Mouse (Mus musculus): ENCODE data around the gene Slc24a4. TPM values are rescaled to one million over a fixed set of nuclear protein-coding genes. Genes with fewer than 3 reads are reported as not detected.

Gene Slc24a4
- polyA plus RNA-seq, 1 experiment from 2014 or later, result 0.35 TPM

DNA sequence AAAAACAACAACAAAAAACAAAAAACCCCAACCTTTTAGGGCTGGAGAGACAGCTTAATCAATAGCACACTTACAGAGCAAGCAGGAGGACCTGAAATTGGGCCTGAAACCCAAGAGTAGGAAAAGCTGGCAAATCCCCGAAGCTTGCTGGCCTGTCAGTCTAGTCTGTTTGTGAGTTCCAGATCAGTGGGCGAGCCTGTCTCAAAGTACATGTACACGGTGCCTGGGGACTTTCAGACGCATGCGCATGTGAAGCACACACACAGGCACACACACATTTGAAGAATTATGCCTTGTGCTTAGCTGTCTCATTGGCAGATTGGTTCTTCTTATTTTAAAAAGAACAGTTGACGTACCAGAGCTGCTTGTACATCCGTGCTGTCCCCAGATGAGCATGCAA, 25.3 kb downstream of the Slc24a4 start:
- Histone ChIP-seq H3K4me3 (ENCODE audit: low read length) (no peak overlapping the region), H3K9ac (replicated peaks; ENCODE audit: low read length) (no peak overlapping the region), H3K9me3 (ENCODE audit: low read length) (no peaks in the 10 kb centered on the region), H3K4me2 (replicated peaks; ENCODE audit: low read depth, low read length) (no peak overlapping the region), H3K27ac (ENCODE audit: low read length) (no peak overlapping the region), H3K4me1 (ENCODE audit: insufficient read depth, low read length) (no peaks in the 10 kb centered on the region), H3K36me3 (ENCODE audit: insufficient read depth, low read length) (no peaks in the 10 kb centered on the region), H3K27me3 (ENCODE audit: insufficient read depth, low read length) (no peaks in the 10 kb centered on the region)
- ATAC-seq (ENCODE audit: low FRiP score, low TSS enrichment), result no peak
- 82% methylated on average over 7 of the region's 7 CpGs for WGBS

DNA sequence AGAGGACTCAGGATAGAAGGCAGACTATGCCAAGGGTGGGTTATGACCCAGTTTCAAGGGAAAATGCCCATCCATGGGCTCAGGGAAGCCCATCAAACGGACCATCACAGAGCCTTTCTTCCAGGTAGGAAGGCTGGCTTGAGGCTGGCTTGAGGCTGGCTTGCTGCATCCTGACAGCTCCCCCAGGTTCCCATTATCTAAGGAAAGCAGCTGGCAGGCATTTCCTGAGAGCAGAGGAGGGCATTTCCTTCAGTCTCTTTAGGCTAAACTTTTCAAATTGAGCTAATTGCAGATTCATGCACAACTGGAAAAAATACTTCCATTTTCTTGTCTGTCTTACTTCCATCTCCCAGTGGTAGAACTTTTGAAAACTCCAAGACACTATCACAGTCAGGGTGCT, 26.3 kb downstream of the Slc24a4 start:
- Histone ChIP-seq H3K9ac (replicated peaks; ENCODE audit: low read length) (no peak overlapping the region), H3K36me3 (ENCODE audit: insufficient read depth, low read length) (no peaks in the 10 kb centered on the region), H3K27me3 (ENCODE audit: insufficient read depth, low read length) (no peaks in the 10 kb centered on the region), H3K27ac (ENCODE audit: low read length) (no peak overlapping the region), H3K4me1 (ENCODE audit: insufficient read depth, low read length) (no peaks in the 10 kb centered on the region), H3K9me3 (ENCODE audit: low read length) (no peaks in the 10 kb centered on the region), H3K4me2 (replicated peaks; ENCODE audit: low read depth, low read length) (no peak overlapping the region), H3K4me3 (ENCODE audit: low read length) (no peak overlapping the region)
- 67% methylated on average over 1 of the region's 1 CpGs for WGBS
- ATAC-seq (ENCODE audit: low FRiP score, low TSS enrichment), result no peak

DNA sequence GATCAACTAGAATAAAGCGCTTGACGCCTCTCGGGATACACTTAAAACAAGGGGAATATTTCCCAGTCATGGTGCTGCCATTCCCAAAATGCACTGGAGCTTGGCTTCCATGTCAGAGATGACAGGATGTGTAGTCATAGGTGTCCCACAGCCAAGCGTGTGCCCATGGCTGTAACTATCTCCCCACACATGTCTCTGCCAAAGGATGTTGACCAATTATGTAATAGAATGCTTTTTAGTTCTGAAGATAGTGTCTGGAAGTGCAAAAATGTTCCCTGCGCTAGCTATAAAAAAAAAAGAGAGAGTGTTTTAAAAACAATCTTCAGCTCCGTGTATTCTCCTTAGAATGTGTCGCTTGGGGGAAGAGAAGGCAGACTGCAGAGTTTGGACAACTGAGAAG, 36.1 kb downstream of the Slc24a4 start:
- no peaks in the 10 kb centered on the region for H3K27me3 ChIP-seq (ENCODE audit: insufficient read depth, low read length)
- H3K36me3 ChIP-seq (ENCODE audit: insufficient read depth, low read length), result no peaks in the 10 kb centered on the region
- no peaks in the 10 kb centered on the region for H3K9me3 ChIP-seq (ENCODE audit: low read length)
- H3K4me2 ChIP-seq (replicated peaks; ENCODE audit: low read depth, low read length), result no peak overlapping the region
- no peak overlapping the region for H3K9ac ChIP-seq (replicated peaks; ENCODE audit: low read length)
- ATAC-seq (ENCODE audit: low FRiP score, low TSS enrichment), result no peak
- no peak overlapping the region for H3K27ac ChIP-seq (ENCODE audit: low read length)
- 84% methylated on average over 7 of the region's 7 CpGs for WGBS
- peaks cover 5% of the 10 kb centered on the region; the same call in 1 of the 2 replicates for H3K4me1 ChIP-seq (ENCODE audit: insufficient read depth, low read length)
- H3K4me3 ChIP-seq (ENCODE audit: low read length), result no peak overlapping the region

DNA sequence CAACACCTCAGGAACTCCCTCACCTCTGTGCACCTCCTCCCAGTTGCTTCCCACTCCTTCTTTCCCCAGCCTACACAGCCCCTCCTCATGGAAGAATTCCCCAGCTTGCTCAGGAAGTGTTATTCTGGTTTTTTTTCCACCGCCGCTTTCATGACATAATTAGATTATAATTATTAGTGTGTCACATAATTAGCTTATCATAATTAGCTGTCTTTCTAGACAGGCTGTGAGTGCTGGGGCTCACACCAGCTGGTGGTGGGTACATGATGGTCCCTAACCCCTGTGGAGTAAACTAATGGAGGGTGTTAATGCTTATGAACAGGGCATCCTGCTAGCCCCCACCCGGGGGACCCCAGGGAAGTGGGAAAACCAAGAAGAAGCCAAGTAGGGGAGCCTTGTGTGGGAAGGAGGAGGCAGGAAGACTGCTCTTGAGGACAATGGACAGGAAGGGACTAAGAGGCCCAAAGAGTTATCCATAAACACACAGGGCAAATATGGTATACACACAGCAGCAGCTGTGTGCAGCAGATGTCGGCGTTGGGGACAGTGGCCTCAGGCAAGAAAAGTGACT, 38.2 kb downstream of the Slc24a4 start:
- H3K36me3 ChIP-seq (ENCODE audit: insufficient read depth, low read length), result no peaks in the 10 kb centered on the region
- H3K27me3 ChIP-seq (ENCODE audit: insufficient read depth, low read length), result no peaks in the 10 kb centered on the region
- no peak overlapping the region for H3K4me2 ChIP-seq (replicated peaks; ENCODE audit: low read depth, low read length)
- H3K4me1 ChIP-seq (ENCODE audit: insufficient read depth, low read length), result peaks cover 5% of the 10 kb centered on the region; the same call in 1 of the 2 replicates
- no peak overlapping the region for H3K4me3 ChIP-seq (ENCODE audit: low read length)
- H3K9ac ChIP-seq (replicated peaks; ENCODE audit: low read length), result no peak overlapping the region
- 0 out of 2 replicates have a peak overlapping the region, but pooled peaks have one; percentile 20 for H3K27ac ChIP-seq (ENCODE audit: low read length)
- 50% methylated on average over 5 of the region's 5 CpGs for WGBS
- peak; percentile 58; the same call in 1 of the 2 replicates for ATAC-seq (ENCODE audit: low FRiP score, low TSS enrichment)
- H3K9me3 ChIP-seq (ENCODE audit: low read length), result no peaks in the 10 kb centered on the region

DNA sequence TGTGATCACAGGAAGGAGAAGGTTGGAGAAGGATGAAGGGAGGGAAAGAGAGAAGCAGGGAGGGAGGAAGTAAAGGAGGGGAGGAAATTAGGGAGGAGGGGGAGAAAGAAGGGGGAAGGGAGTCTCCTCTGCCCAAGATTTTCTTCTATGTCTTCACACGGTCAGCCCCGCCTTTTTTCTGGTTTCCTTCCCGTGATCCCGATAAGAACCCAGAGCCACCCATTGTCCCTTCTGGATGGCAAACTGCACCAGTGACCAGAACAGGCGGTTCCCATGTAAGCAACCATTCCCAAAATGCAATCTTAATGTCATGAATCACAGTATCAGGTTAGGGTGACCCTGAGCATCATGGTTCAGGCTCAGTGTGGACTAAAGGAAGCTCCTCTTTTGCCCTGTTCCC, 38.8 kb downstream of the Slc24a4 start:
- H3K9ac ChIP-seq (replicated peaks; ENCODE audit: low read length), result no peak overlapping the region
- no peaks in the 10 kb centered on the region for H3K9me3 ChIP-seq (ENCODE audit: low read length)
- ATAC-seq (ENCODE audit: low FRiP score, low TSS enrichment), result no peak
- H3K4me1 ChIP-seq (ENCODE audit: insufficient read depth, low read length), result peaks cover 5% of the 10 kb centered on the region; the same call in 1 of the 2 replicates
- no peaks in the 10 kb centered on the region for H3K27me3 ChIP-seq (ENCODE audit: insufficient read depth, low read length)
- no peak overlapping the region for H3K4me2 ChIP-seq (replicated peaks; ENCODE audit: low read depth, low read length)
- WGBS, result 67% methylated on average over 5 of the region's 5 CpGs
- 0 out of 2 replicates have a peak overlapping the region, but pooled peaks have one; percentile 20 for H3K27ac ChIP-seq (ENCODE audit: low read length)
- H3K36me3 ChIP-seq (ENCODE audit: insufficient read depth, low read length), result no peaks in the 10 kb centered on the region
- H3K4me3 ChIP-seq (ENCODE audit: low read length), result no peak overlapping the region

DNA sequence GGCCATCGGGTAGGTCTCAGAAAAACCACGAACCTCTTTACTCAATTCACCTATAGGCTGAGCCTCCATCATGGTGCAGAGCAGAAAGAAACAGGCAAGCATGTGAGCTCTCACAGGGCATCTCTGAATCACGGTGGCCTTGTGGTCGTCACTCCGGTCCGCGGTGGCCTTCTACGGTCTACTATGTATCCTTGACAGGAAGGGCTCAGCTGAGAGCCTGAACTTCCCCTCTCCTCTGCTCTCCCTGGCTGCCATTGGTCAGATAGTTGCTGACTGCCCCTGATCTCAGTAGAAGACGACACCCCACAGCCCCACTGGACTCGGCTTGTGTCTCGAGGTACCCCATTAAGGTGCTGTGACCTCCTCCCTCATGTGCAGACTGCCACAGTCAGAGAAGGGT, 44.2 kb downstream of the Slc24a4 start:
- Histone ChIP-seq H3K4me3 (ENCODE audit: low read length) (no peak overlapping the region), H3K9ac (replicated peaks; ENCODE audit: low read length) (no peak overlapping the region), H3K4me2 (replicated peaks; ENCODE audit: low read depth, low read length) (no peak overlapping the region), H3K4me1 (ENCODE audit: insufficient read depth, low read length) (no peaks in the 10 kb centered on the region), H3K9me3 (ENCODE audit: low read length) (no peaks in the 10 kb centered on the region), H3K27me3 (ENCODE audit: insufficient read depth, low read length) (no peaks in the 10 kb centered on the region), H3K27ac (ENCODE audit: low read length) (no peak overlapping the region), H3K36me3 (ENCODE audit: insufficient read depth, low read length) (no peaks in the 10 kb centered on the region)
- WGBS, result 86% methylated on average over 11 of the region's 11 CpGs
- no peak for ATAC-seq (ENCODE audit: low FRiP score, low TSS enrichment)

DNA sequence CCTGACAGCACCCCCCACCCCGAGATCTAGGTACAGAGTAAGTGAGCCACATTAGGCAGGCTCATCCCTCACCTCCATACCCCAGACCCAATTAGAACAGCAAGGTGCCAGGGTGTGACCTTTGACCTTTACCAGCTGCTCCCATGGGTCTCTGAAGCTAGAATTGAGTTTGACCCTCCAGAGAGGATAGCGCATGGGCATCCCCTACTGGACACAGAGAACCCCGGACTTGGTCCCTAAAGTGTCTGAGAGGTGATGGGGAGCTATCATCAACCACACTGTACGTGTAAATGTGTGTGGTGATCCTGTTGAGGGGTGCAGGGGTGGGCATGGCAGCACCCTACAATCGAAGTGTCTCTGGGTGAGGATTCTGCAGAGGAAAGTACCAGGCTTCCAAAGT, 44.8 kb downstream of the Slc24a4 start:
- Histone ChIP-seq H3K4me3 (ENCODE audit: low read length) (no peak overlapping the region), H3K36me3 (ENCODE audit: insufficient read depth, low read length) (no peaks in the 10 kb centered on the region), H3K9me3 (ENCODE audit: low read length) (no peaks in the 10 kb centered on the region), H3K27ac (ENCODE audit: low read length) (no peak overlapping the region), H3K4me1 (ENCODE audit: insufficient read depth, low read length) (no peaks in the 10 kb centered on the region), H3K4me2 (replicated peaks; ENCODE audit: low read depth, low read length) (no peak overlapping the region), H3K9ac (replicated peaks; ENCODE audit: low read length) (no peak overlapping the region), H3K27me3 (ENCODE audit: insufficient read depth, low read length) (no peaks in the 10 kb centered on the region)
- no peak for ATAC-seq (ENCODE audit: low FRiP score, low TSS enrichment)
- 88% methylated on average over 5 of the region's 5 CpGs for WGBS

DNA sequence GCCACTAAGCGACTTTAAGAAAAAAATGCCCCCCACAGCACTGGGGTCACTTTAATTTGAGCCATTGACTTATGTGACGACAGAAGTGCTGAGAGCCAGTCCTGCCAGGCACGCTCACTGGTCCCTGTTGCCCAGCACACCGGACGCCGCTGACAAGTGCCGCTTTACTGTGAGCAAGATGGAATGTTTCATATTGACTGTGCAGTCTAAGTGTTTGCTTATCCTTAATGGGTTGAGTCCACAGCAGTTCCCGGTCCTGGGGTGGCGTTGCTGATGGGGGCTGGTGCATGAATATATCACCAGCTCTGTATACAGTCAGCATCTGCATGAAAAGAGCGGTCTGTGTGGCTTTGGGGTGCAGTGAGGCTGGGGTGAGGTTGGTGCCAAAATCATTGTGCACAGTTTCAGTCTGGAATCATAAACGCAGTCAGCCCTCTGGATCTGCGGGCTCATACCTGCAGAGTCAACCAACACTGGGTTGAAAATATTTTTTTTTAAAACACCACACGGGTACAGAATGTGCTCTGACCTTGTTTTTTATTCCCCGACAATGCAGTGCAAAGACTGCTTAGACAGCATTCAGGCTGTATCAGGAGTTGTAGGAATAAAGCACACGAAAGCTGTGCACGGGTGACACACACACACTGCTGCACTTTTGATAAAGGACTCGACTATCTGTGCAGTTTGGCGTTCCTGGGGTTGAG, 52.0 kb downstream of the Slc24a4 start:
- no peak overlapping the region for H3K4me2 ChIP-seq (replicated peaks; ENCODE audit: low read depth, low read length)

DNA sequence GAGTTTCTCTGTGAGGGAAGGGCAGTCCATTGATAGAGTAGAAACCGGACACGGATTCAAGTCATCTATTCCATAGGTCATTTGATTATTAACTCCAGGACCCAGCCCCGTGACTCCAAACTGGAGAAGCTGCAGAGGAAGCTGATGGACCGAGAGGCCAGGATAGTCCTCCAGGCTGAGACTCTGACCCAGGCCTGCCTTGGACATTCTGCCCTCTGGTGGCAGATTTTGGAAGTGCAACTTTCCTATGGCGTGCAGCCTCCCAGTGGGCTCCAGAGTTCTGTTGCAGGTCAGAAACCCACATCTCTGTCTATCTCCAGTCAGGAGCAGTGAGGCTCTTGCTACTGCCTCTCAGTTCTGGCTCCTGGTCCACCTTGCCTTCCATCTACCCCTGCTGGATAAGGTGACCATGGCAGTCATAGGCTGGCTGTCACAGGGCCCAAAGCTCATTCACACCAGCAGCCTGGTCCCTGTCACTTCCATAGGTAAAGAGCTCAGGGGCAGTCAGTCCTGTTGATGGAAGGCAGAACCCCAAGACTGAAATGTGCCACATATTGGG, 53.3 kb downstream of the Slc24a4 start:
- ATAC-seq (ENCODE audit: low FRiP score, low TSS enrichment), result peak; percentile 49; the same call in 1 of the 2 replicates
- Histone ChIP-seq H3K36me3 (ENCODE audit: insufficient read depth, low read length) (no peaks in the 10 kb centered on the region), H3K9ac (replicated peaks; ENCODE audit: low read length) (no peak overlapping the region), H3K27ac (ENCODE audit: low read length) (no peak overlapping the region), H3K9me3 (ENCODE audit: low read length) (0 out of 2 replicates have a peak, but pooled peaks cover 2% of the 10 kb centered on the region), H3K4me2 (replicated peaks; ENCODE audit: low read depth, low read length) (no peak overlapping the region), H3K4me3 (ENCODE audit: low read length) (no peak overlapping the region), H3K27me3 (ENCODE audit: insufficient read depth, low read length) (no peaks in the 10 kb centered on the region), H3K4me1 (ENCODE audit: insufficient read depth, low read length) (no peaks in the 10 kb centered on the region)
- 46% methylated on average over 5 of the region's 5 CpGs for WGBS

More for the DNA sequence above, 52.0 kb downstream of the Slc24a4 start:
- no peaks in the 10 kb centered on the region for H3K4me1 ChIP-seq (ENCODE audit: insufficient read depth, low read length)
- no peaks in the 10 kb centered on the region for H3K36me3 ChIP-seq (ENCODE audit: insufficient read depth, low read length)
- no peak overlapping the region for H3K9ac ChIP-seq (replicated peaks; ENCODE audit: low read length)
- ATAC-seq (ENCODE audit: low FRiP score, low TSS enrichment), result no peak
- H3K27ac ChIP-seq (ENCODE audit: low read length), result no peak overlapping the region
- no peak overlapping the region for H3K4me3 ChIP-seq (ENCODE audit: low read length)
- H3K27me3 ChIP-seq (ENCODE audit: insufficient read depth, low read length), result no peaks in the 10 kb centered on the region
- H3K9me3 ChIP-seq (ENCODE audit: low read length), result no peaks in the 10 kb centered on the region
- 86% methylated on average over 18 of the region's 18 CpGs for WGBS

DNA sequence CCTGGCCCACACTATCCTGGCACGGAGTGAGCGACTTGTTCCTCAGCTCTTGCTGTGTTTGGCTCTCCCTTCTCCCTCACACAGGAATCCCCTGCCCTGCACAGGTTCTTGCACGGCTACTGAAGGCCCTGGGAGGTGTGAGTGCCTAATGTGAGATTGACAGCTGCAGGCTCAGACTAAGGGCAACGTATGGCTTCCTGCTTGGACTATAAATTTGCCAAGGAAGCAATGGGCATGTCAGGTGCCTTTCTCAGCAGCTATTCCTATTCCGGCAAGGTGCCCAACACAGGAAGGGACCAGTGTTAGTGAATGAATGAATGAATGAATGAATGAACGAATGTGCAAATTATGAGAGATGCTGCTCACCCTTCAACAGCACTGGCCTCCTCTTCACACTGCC, 54.1 kb downstream of the Slc24a4 start:
- 69% methylated on average over 6 of the region's 6 CpGs for WGBS

More for the DNA sequence above, 54.1 kb downstream of the Slc24a4 start:
- Histone ChIP-seq H3K27me3 (ENCODE audit: insufficient read depth, low read length) (no peaks in the 10 kb centered on the region), H3K4me2 (replicated peaks; ENCODE audit: low read depth, low read length) (no peak overlapping the region), H3K27ac (ENCODE audit: low read length) (no peak overlapping the region), H3K4me3 (ENCODE audit: low read length) (no peak overlapping the region), H3K36me3 (ENCODE audit: insufficient read depth, low read length) (no peaks in the 10 kb centered on the region), H3K4me1 (ENCODE audit: insufficient read depth, low read length) (no peaks in the 10 kb centered on the region), H3K9me3 (ENCODE audit: low read length) (0 out of 2 replicates have a peak, but pooled peaks cover 3% of the 10 kb centered on the region), H3K9ac (replicated peaks; ENCODE audit: low read length) (no peak overlapping the region)
- no peak for ATAC-seq (ENCODE audit: low FRiP score, low TSS enrichment)
